Mouse (Mus musculus) ES-Bruce4 (cell line): ENCODE measurements around the gene Atp1a1. TPM values are rescaled to one million over a fixed set of nuclear protein-coding genes. Genes with fewer than 3 reads are reported as not detected.

Experiments used
- H3K27ac ChIP-seq: 2 replicates; pipeline ENCODE4 v1.5.1; 2012; ENCODE audit warnings: low read length, inconsistent platforms; ENCODE audit not compliant: insufficient read depth
- H3K27me3 ChIP-seq: 2 replicates; pipeline ENCODE4 v1.6.1; 2012; ENCODE audit warnings: mild to moderate bottlenecking, low read length, inconsistent platforms; ENCODE audit not compliant: control insufficient read depth, poor library complexity, insufficient read depth, severe bottlenecking
- H3K36me3 ChIP-seq: 2 replicates; pipeline ENCODE4 v1.6.1; 2012; ENCODE audit warnings: inconsistent platforms, mild to moderate bottlenecking, low read length, moderate library complexity; ENCODE audit not compliant: control insufficient read depth, poor library complexity, insufficient read depth, severe bottlenecking
- H3K4me1 ChIP-seq: one replicate; pipeline ENCODE4 v1.8.1; 2011; ENCODE audit warnings: low read length; ENCODE audit not compliant: control insufficient read depth, insufficient read depth
- H3K4me3 ChIP-seq: 2 replicates; pipeline ENCODE4 v1.5.1; 2011; ENCODE audit warnings: low read depth, mild to moderate bottlenecking, low read length
- H3K9ac ChIP-seq: 2 replicates; pipeline ENCODE4 v1.6.1; 2012; ENCODE audit warnings: low read depth, mild to moderate bottlenecking, inconsistent platforms; ENCODE audit not compliant: poor library complexity, severe bottlenecking
- H3K9me3 ChIP-seq: replicated peaks from 2 replicates; pipeline ENCODE4 v1.6.1; 2012; ENCODE audit warnings: mild to moderate bottlenecking, low read length, inconsistent platforms; ENCODE audit not compliant: control insufficient read depth, poor library complexity, insufficient read depth, severe bottlenecking
- CTCF ChIP-seq: IDR thresholded peaks from one replicate; pipeline ENCODE4 v1.8.1; 2011; ENCODE audit warnings: low read depth, low read length
- EP300 ChIP-seq: IDR thresholded peaks from 2 replicates; pipeline ENCODE4 v1.6.1; 2011; ENCODE audit warnings: low read depth, low read length; ENCODE audit not compliant: insufficient read depth
- POLR2A ChIP-seq: IDR thresholded peaks from one replicate; pipeline ENCODE4 v1.8.1; 2011; ENCODE audit warnings: low read length; ENCODE audit not compliant: insufficient read depth
- polyA plus RNA-seq: library from polyadenylated mRNA; stranded (reverse); fragments of >200 nt; gene quantifications from 2 replicates; pipeline ENCODE4 v1.2.4, GENCODE M21; 2011; ENCODE audit warnings: low read depth; ENCODE audit not compliant: missing spikeins, insufficient read depth, insufficient read length

Atp1a1 gene
- polyA plus RNA-seq, 1 experiment: 220 TPM

GRCm38 (mm10) chr3:101636086-101636485 is 31.6 kb upstream of the Atp1a1 start:
- Histone ChIP-seq H3K36me3 (no peaks in the 10 kb centered on the region), H3K27me3 (no peaks in the 10 kb centered on the region; the same call in 1 of the 2 replicates), H3K27ac (no peak overlapping the region), H3K9me3 (no peaks in the 10 kb centered on the region), H3K4me1 (peaks cover 10% of the 10 kb centered on the region), H3K9ac (no peak overlapping the region), H3K4me3 (no peak overlapping the region)
- TF ChIP-seq EP300: no peak
- no peak for TF ChIP-seq POLR2A
- TF ChIP-seq CTCF: no peak

GRCm38 (mm10) chr3:101634141-101634900 is 29.8 kb upstream of the Atp1a1 start:
- no peaks in the 10 kb centered on the region for H3K9me3 ChIP-seq
- H3K36me3 ChIP-seq: no peaks in the 10 kb centered on the region
- TF ChIP-seq POLR2A: no peak
- TF ChIP-seq EP300: no peak
- TF ChIP-seq CTCF: no peak
- peaks cover 10% of the 10 kb centered on the region for H3K4me1 ChIP-seq
- H3K27me3 ChIP-seq: no peaks in the 10 kb centered on the region; the same call in 1 of the 2 replicates
- H3K4me3 ChIP-seq: no peak overlapping the region
- no peak overlapping the region for H3K27ac ChIP-seq
- H3K9ac ChIP-seq: no peak overlapping the region

GRCm38 (mm10) chr3:101628255-101628654 is 23.8 kb upstream of the Atp1a1 start:
- Histone ChIP-seq H3K27ac (no peak overlapping the region), H3K9ac (no peak overlapping the region), H3K4me3 (no peak overlapping the region), H3K27me3 (no peaks in the 10 kb centered on the region), H3K9me3 (no peaks in the 10 kb centered on the region), H3K4me1 (peaks cover 6% of the 10 kb centered on the region), H3K36me3 (no peaks in the 10 kb centered on the region)
- TF ChIP-seq EP300: no peak
- TF ChIP-seq CTCF: no peak
- no peak for TF ChIP-seq POLR2A

GRCm38 (mm10) chr3:101624287-101624686 is 19.8 kb upstream of the Atp1a1 start:
- no peak overlapping the region for H3K9ac ChIP-seq
- TF ChIP-seq EP300: no peak
- TF ChIP-seq CTCF: no peak
- TF ChIP-seq POLR2A: no peak
- H3K27me3 ChIP-seq: no peaks in the 10 kb centered on the region
- H3K4me3 ChIP-seq: no peak overlapping the region
- no peak overlapping the region for H3K27ac ChIP-seq
- no peaks in the 10 kb centered on the region for H3K9me3 ChIP-seq
- no peaks in the 10 kb centered on the region for H3K36me3 ChIP-seq
- no peaks in the 10 kb centered on the region for H3K4me1 ChIP-seq

GRCm38 (mm10) chr3:101619017-101619416 is 14.5 kb upstream of the Atp1a1 start:
- Histone ChIP-seq H3K9ac (no peak overlapping the region), H3K27ac (no peak overlapping the region), H3K27me3 (no peaks in the 10 kb centered on the region), H3K4me3 (no peak overlapping the region), H3K9me3 (no peaks in the 10 kb centered on the region), H3K36me3 (no peaks in the 10 kb centered on the region), H3K4me1 (peaks cover 1% of the 10 kb centered on the region)
- TF ChIP-seq CTCF (no peak), POLR2A (no peak), EP300 (no peak)

GRCm38 (mm10) chr3:101618505-101618904 is 14.0 kb upstream of the Atp1a1 start:
- H3K9me3 ChIP-seq: no peaks in the 10 kb centered on the region
- TF ChIP-seq CTCF (no peak), EP300 (no peak), POLR2A (no peak)
- no peaks in the 10 kb centered on the region for H3K27me3 ChIP-seq
- H3K4me1 ChIP-seq: peaks cover 1% of the 10 kb centered on the region
- no peak overlapping the region for H3K27ac ChIP-seq
- no peak overlapping the region for H3K4me3 ChIP-seq
- H3K36me3 ChIP-seq: no peaks in the 10 kb centered on the region
- no peak overlapping the region for H3K9ac ChIP-seq
